Mouse (Mus musculus) monocyte, adult 5-6 weeks (primary cell): ENCODE results near the gene Lrrc71. TPM values are rescaled to one million over a fixed set of nuclear protein-coding genes. Genes with fewer than 3 reads are reported as not detected.

Experiments
- ATAC-seq: fragments of 153-309, 156-312 bp; replicated peaks from 2 replicates; pipeline ENCODE4 v1.8.0; 2017; ENCODE audit warnings: mild to moderate bottlenecking; ENCODE audit not compliant: low TSS enrichment, insufficient number of reproducible peaks, severe bottlenecking, poor library complexity, low FRiP score
- total RNA-seq: library from RNA; stranded (forward); fragments of 200-1000, 200-491, 200-594 nt; gene quantifications from 3 replicates; pipeline ENCODE4 v1.2.3, GENCODE M21; 2017

Gene Lrrc71
- total RNA-seq, 1 experiment from 2014 or later = 1.2 TPM

DNA sequence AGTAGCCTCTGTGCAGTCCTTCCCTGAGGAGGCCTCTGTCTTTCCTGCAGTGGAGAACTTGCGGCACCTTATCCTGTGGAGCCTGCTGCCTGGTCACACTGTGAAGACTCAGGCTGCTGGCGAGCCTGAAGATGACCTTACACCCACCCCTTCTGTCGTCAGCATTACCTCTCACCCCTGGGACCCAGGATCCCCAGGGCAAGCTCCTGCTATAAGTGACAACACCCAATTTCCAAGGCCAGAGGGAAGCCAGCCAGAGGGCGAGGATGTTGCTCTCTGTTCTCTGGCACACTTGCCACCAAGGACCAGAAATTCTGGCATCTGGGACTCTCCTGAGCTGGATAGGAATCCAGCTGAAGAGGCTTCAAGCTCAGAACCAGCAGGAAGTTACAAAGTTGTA lies 15.3 kb downstream of the Lrrc71 start:
- no peak for ATAC-seq

DNA sequence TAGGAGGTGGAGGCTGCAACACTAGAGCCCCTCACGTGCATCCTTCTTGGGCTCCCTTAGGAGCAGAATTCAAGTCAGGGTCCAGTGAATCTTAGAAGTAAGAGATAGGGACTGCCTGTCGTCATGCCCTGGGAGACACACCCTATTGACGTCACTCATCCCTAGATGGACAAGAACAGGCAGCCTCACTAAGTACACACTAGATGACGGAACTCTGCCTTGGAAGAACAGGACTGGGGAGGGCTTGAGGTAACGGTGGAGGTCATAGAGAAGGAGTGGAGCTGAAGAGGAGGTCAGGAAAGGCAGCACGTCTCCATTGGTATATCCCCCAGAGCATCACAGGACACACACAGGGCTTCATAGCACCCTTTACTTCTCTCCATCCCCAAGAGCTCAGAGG lies 19.7 kb downstream of the Lrrc71 start:
- ATAC-seq = no peak

DNA sequence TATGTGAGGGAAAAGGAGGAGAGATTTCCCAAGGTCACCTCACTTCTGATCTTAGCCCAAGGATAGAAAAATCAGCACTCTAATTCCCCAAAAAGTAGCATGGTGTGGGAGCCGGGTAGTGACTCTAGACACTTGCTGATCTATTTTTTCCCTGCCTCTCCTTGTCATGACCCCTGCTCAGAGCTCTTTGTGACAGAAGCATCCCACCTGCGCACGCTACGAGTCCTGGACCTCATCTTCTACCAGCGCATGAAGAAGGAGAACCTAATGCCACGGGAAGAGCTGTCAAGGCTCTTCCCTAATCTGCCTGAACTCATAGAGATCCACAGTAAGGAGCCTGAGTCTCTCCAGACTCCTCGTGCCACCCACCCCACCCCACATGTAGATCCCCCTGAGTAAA lies 22.2 kb downstream of the Lrrc71 start:
- no peak for ATAC-seq

- ATAC-seq = no peak
These were observed 22.8 kb downstream of the Lrrc71 start for GRCm38 (mm10) chr3:87725396-87726160.

DNA sequence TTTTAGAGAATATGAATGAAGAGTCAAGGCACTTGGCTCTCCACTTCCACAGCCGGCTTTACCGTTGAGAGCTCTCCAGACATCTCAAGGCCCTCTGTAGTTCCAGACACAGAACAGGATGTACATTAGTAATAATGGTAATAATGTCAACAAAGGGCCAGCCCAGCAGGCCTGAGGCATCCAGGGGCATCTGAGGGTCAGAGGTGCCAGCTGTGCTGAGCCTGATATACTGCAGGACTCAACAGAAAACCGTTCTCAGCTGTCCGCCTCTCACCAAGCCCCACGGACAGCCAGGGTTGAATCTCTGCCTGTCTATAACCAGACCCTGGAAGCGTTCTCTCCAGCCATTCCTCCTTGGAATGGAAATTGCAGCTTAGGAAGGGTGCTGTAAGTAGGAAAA lies 23.9 kb downstream of the Lrrc71 start:
- ATAC-seq = no peak

- no peak for ATAC-seq
These were observed 29.9 kb downstream of the Lrrc71 start for GRCm38 (mm10) chr3:87718525-87718924.

Other genes starting within 250 kb of the Lrrc71 start
- gene Etv3, start 223.2 kb downstream of the Lrrc71 start, total RNA-seq = 33.2 to 39.3 TPM (median 38.3 TPM) in 3 replicates
- 13.0 to 19.2 TPM (median 17.0 TPM) in 3 replicates for gene Arhgef11, start 131.1 kb downstream of the Lrrc71 start, total RNA-seq
- 0.32 TPM in 1 of 3 replicates, not detected in the others for gene Ntrk1, start 46.5 kb upstream of the Lrrc71 start, total RNA-seq
- gene Insrr, start 48.3 kb upstream of the Lrrc71 start, total RNA-seq = 0.21 to 0.49 TPM in 2 of 3 replicates, not detected in the other
- 6.5 to 33.3 TPM (median 10.7 TPM) in 3 replicates for gene Pear1, start 75.7 kb upstream of the Lrrc71 start, total RNA-seq
- gene Sh2d2a, start 98.1 kb upstream of the Lrrc71 start, total RNA-seq = 64.0 to 201 TPM (median 71.7 TPM) in 3 replicates
- gene Prcc, start 137.0 kb upstream of the Lrrc71 start, total RNA-seq = 18.4 to 35.5 TPM (median 22.3 TPM) in 3 replicates
- gene Hdgf, start 157.7 kb upstream of the Lrrc71 start, total RNA-seq = 64.5 to 128 TPM (median 77.2 TPM) in 3 replicates
- 149 to 161 TPM (median 154 TPM) in 3 replicates for gene Mrpl24, start 170.9 kb upstream of the Lrrc71 start, total RNA-seq
- 33.3 to 49.0 TPM (median 35.4 TPM) in 3 replicates for gene Isg20l2, start 181.7 kb upstream of the Lrrc71 start, total RNA-seq
- 12.9 to 20.5 TPM (median 16.9 TPM) in 3 replicates for gene Rrnad1, start 182.1 kb upstream of the Lrrc71 start, total RNA-seq
- gene Crabp2, start 200.0 kb upstream of the Lrrc71 start, total RNA-seq = not detected in 3 replicates
- 0.58 to 2.0 TPM (median 1.6 TPM) in 3 replicates for gene Nes, start 222.5 kb upstream of the Lrrc71 start, total RNA-seq